Mouse (Mus musculus) liver, embryonic 14.5 days (tissue): Measurements from ENCODE around the gene Gm9639.

Source experiments
- CTCF ChIP-seq: IDR thresholded peaks from 2 replicates; pipeline ENCODE4 v1.5.1; 2016; ENCODE audit warnings: antibody characterized with exemption, low read depth, control low read depth
- EP300 ChIP-seq: IDR thresholded peaks from 2 replicates; pipeline ENCODE4 v1.6.1; 2016; ENCODE audit warnings: antibody characterized with exemption, low read depth

- no peak for TF ChIP-seq CTCF
- TF ChIP-seq EP300, result no peak
Measured at GRCm38 (mm10) chr10:77794976-77795375, at the start of gene Gm9639.
